Mouse (Mus musculus) embryonic facial prominence, embryonic 12.5 days (tissue): ENCODE data around the gene Kirrel3. TPM values are rescaled to one million over a fixed set of nuclear protein-coding genes. Genes with fewer than 3 reads are reported as not detected.
A peak's percentile ranks its signal among the peaks of the same experiment; 100 is the strongest.

Source experiments
- ATAC-seq: fragments of 200-750 bp; cut with Nextera tagmentation; 2 replicates; pipeline ENCODE4 v1.8.0; 2017; ENCODE audit not compliant: insufficient number of reproducible peaks, insufficient read depth, low FRiP score, low TSS enrichment
- H3K27ac ChIP-seq: fragments of 300-500 bp; sonication (generic); 2 replicates; pipeline ENCODE4 v1.5.1; 2016; ENCODE audit warnings: mild to moderate bottlenecking
- H3K27me3 ChIP-seq: fragments of 300-500 bp; sonication (generic); 2 replicates; pipeline ENCODE4 v1.6.1; 2016; ENCODE audit warnings: mild to moderate bottlenecking, moderate library complexity
- H3K36me3 ChIP-seq: fragments of 300-500 bp; sonication (generic); 2 replicates; pipeline ENCODE4 v1.6.1; 2016; ENCODE audit warnings: mild to moderate bottlenecking
- H3K4me1 ChIP-seq: fragments of 300-500 bp; sonication (generic); 2 replicates; pipeline ENCODE4 v1.6.1; 2016
- H3K4me2 ChIP-seq: fragments of 300-500 bp; sonication (generic); replicated peaks from 2 replicates; pipeline ENCODE4 v1.6.1; 2016; ENCODE audit warnings: mild to moderate bottlenecking, moderate library complexity
- H3K4me3 ChIP-seq: fragments of 300-500 bp; sonication (generic); 2 replicates; pipeline ENCODE4 v1.5.1; 2016; ENCODE audit warnings: mild to moderate bottlenecking
- H3K9ac ChIP-seq: fragments of 300-500 bp; sonication (generic); 2 replicates; pipeline ENCODE4 v1.6.1; 2016; ENCODE audit warnings: mild to moderate bottlenecking, moderate library complexity
- H3K9me3 ChIP-seq: fragments of 300-500 bp; sonication (generic); 2 replicates; pipeline ENCODE4 v1.6.1; 2016; ENCODE audit warnings: mild to moderate bottlenecking, moderate library complexity
- WGBS: fragments of 180-500 bp; shearing (Covaris S2); methylation state at CpG from one replicate; pipeline ENCODE4 v1.1.7; 2016; 5-methylcytosine and 5-hydroxymethylcytosine counted together
- polyA plus RNA-seq: library from polyadenylated mRNA; unstranded; fragments of >200 nt; fragmentation: Nextera tagmentation; extraction: Ambion mirVana; gene quantifications from 2 replicates; pipeline ENCODE4 v1.2.1, GENCODE M21; 2016

Kirrel3 gene
- polyA plus RNA-seq, 1 experiment from 2014 or later: 7.9 TPM

DNA sequence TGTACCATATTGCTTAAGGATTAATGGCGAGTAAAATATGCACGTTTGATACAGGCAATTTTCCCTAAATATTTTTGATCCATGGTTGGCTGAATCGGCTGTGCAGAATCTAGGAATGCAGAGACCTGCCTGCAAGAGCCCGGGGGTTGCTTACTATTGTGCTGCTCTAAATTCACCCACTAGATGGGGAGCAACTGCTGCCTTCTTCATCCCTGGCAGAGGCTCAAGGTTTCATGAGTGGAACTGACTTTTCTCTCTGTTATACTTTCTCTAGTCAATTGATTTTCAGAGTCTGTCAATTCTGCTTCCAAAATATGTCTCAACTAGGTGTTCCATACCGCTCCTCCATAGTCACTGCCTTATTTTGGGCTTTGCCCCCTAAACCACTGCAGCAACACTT, 545.1 kb downstream of the Kirrel3 start:
- Histone ChIP-seq H3K4me1 (peaks cover 13% of the 10 kb centered on the region), H3K36me3 (no peaks in the 10 kb centered on the region), H3K4me2 (no peak overlapping the region), H3K27me3 (no peaks in the 10 kb centered on the region), H3K27ac (no peak overlapping the region), H3K9me3 (no peaks in the 10 kb centered on the region), H3K9ac (no peak overlapping the region), H3K4me3 (no peak overlapping the region)
- WGBS: 75% methylated on average over 5 of the region's 5 CpGs
- no peak for ATAC-seq

DNA sequence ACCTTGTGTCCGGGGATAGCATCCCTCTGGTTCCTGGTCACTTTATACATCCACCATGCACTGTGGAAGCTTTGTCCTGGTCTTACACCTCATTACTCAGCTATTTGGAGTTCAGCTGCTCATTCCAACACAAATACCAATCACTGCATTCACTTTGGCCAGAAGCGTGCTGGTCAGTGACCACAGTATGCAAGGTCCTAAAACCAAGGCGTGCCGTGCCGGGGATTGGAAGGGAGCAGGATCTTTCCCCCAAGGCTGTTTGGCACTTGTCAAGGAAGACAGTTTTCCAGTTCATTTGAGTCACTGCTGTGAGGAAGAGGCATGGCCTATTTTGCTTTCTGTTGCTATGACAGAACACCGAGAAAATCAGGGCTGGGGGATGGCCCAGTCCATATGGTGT, 546.8 kb downstream of the Kirrel3 start:
- Histone ChIP-seq H3K4me1 (peaks cover 3% of the 10 kb centered on the region; the same call in 1 of the 2 replicates), H3K9me3 (no peaks in the 10 kb centered on the region), H3K27me3 (no peaks in the 10 kb centered on the region), H3K4me3 (no peak overlapping the region), H3K36me3 (no peaks in the 10 kb centered on the region), H3K27ac (no peak overlapping the region), H3K9ac (no peak overlapping the region), H3K4me2 (no peak overlapping the region)
- ATAC-seq: no peak
- WGBS: 64% methylated on average over 6 of the region's 6 CpGs

DNA sequence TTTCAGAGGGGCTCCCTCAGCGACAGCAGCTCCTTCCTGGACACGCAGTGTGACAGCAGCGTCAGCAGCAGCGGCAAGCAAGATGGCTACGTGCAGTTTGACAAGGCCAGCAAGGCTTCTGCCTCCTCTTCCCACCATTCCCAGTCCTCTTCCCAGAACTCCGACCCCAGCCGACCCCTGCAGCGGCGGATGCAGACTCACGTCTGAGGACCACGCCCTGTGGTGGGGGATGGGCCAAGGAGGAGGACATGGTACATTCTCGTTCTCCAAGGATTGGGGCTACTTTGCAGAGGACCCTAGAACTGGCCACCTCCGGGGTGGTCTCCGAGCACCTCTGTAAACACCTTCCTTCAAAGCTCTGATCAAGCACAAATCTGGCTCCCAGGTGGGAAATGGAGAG, 549.4 kb downstream of the Kirrel3 start:
- H3K9me3 ChIP-seq: no peaks in the 10 kb centered on the region
- no peak for ATAC-seq
- H3K4me3 ChIP-seq: no peak overlapping the region
- 49% methylated on average over 14 of the region's 14 CpGs for WGBS
- no peaks in the 10 kb centered on the region for H3K36me3 ChIP-seq
- peaks cover 3% of the 10 kb centered on the region; the same call in 1 of the 2 replicates for H3K4me1 ChIP-seq
- no peak overlapping the region for H3K4me2 ChIP-seq
- H3K27ac ChIP-seq: no peak overlapping the region
- H3K9ac ChIP-seq: no peak overlapping the region
- H3K27me3 ChIP-seq: no peaks in the 10 kb centered on the region

DNA sequence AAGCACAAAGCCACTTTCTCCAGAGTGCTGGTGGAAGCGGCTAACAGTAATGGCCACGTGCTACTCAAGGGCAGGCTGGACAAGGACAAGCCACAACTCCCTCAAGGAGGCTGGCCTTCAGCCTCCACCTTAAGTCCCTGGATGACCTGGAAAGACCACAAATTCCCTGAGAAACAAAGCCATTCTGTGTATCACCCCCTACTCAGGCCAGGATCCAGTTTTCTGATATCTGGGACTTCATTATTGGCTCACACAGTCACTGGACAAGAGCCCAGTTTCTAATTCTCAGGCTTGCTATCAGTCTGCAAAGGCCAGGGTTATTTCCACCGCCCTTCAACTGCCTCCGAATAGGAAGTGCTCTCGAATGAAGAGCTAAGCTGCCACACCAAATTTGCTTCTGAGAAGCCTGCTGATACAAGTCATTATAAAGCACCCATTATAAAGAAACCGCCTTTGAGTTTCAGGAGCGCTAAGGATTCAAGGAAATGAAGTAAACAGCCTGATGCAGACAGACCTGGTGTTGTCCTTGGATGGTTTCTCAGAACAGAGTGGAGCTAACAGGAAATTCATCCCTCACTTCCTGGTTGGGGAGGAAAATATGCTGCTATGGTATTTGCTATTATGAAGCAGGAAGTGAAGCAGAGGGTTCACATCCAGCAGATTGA, 553.4 kb downstream of the Kirrel3 start:
- Histone ChIP-seq H3K4me3 (no peak overlapping the region), H3K4me1 (0 out of 2 replicates have a peak, but pooled peaks cover 4% of the 10 kb centered on the region), H3K4me2 (no peak overlapping the region), H3K27me3 (no peaks in the 10 kb centered on the region), H3K27ac (no peak overlapping the region; the same call in 1 of the 2 replicates), H3K9ac (no peak overlapping the region), H3K9me3 (no peaks in the 10 kb centered on the region), H3K36me3 (no peaks in the 10 kb centered on the region)
- no peak for ATAC-seq
- WGBS: 64% methylated on average over 7 of the region's 7 CpGs

DNA sequence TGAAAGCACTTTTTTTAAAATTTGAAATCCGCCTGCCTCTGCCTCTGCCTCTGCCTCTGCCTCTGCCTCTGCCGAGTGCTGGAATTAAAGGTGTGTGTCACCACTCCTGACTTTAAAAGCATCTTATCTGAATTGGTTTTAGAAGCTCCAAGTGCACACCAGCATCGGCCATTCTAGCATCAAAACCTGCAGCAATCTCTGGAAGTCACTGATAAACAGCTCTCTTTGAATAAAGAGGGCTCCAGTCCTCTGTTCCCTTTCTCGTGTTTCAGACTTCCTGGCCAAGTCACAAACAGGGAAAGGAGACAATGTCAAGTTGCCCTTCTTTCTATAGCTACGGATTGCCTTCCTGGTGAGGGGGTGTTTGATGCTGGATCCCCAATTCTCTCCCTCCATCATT, 554.2 kb downstream of the Kirrel3 start:
- Histone ChIP-seq H3K4me2 (no peak overlapping the region), H3K27me3 (no peaks in the 10 kb centered on the region), H3K4me1 (peaks cover 12% of the 10 kb centered on the region), H3K27ac (no peak overlapping the region), H3K4me3 (no peak overlapping the region), H3K9me3 (no peaks in the 10 kb centered on the region), H3K9ac (no peak overlapping the region), H3K36me3 (no peaks in the 10 kb centered on the region)
- no peak for ATAC-seq
- 50% methylated on average over 5 of the region's 5 CpGs for WGBS

DNA sequence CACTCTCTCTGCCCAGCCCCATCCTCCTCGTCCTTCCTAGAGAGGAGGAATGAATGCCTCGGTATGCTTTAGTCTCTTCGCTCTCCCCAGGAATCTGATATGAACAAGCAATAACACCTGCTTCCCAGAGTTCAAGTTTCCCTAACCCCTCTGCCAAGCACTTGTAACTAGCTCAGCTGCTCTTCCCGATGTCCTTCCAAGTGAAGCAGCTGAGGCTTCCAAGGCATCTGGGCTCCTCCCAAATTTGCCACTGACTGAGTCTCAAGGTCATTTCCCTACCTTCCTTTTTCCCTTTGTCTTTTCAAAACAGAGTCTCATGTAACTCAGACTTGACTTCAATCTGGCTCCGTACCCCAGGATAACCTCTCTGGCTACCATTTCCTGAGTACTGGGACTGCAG, 555.8 kb downstream of the Kirrel3 start:
- Histone ChIP-seq H3K4me1 (peaks cover 27% of the 10 kb centered on the region), H3K9me3 (no peaks in the 10 kb centered on the region), H3K4me2 (no peak overlapping the region), H3K27me3 (no peaks in the 10 kb centered on the region), H3K36me3 (no peaks in the 10 kb centered on the region), H3K27ac (no peak overlapping the region), H3K9ac (no peak overlapping the region), H3K4me3 (no peak overlapping the region)
- whole genome bisulfite sequencing: 56% methylated on average over 5 of the region's 5 CpGs
- ATAC-seq: no peak

DNA sequence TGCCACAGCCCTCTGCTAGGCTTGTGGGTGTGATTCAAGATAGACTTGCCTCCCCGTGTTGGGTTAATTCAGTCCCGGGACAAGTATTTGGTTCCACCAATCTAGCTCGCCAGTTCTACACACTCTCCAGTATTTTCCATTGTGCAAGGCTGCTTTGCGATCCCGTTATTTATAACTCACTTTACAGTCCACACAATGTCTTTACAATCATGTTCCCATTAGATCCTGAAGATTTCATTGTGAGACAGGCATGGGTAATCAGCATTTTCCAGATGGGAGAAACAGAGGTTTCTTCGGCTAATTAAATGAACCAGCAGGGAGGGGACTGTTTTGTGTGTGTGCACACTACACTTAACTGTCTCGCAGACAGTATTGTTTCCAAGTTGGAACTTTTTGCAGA, 557.9 kb downstream of the Kirrel3 start:
- Histone ChIP-seq H3K4me3 (no peak overlapping the region), H3K27me3 (no peaks in the 10 kb centered on the region), H3K27ac (peak overlapping the region; percentile 79; the same call in 1 of the 2 replicates), H3K36me3 (peaks cover 13% of the 10 kb centered on the region), H3K9ac (no peak overlapping the region), H3K4me2 (no peak overlapping the region), H3K4me1 (peaks cover 27% of the 10 kb centered on the region), H3K9me3 (no peaks in the 10 kb centered on the region)
- WGBS: 58% methylated on average over 7 of the region's 7 CpGs
- no peak for ATAC-seq

DNA sequence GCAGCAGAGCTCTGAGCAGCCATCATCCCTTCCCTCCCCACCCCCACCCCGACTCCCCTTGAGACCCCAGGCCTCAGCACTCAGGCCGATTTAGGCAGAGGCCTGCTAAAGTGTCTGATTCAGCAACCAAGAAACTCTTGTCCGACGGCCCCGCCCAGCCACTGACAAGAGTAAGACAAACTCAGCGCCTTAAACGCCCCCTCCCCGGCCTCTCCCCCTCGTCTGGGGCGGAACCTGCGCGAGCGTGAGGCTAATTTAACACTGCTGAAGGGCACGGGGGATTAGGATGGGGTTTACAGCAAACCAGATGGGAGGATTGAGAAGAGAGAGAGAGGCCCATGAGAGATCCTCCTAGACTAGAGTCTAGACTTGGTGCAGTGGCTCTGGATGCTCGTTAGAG, 558.8 kb downstream of the Kirrel3 start:
- H3K27me3 ChIP-seq: no peaks in the 10 kb centered on the region
- peak; percentile 67 for ATAC-seq
- peak overlapping the region; percentile 27 for H3K4me2 ChIP-seq
- H3K27ac ChIP-seq: peak overlapping the region; percentile 79
- peaks cover 27% of the 10 kb centered on the region for H3K4me1 ChIP-seq
- WGBS: 3% methylated on average over 15 of the region's 15 CpGs
- H3K9ac ChIP-seq: no peak overlapping the region
- H3K36me3 ChIP-seq: peaks cover 13% of the 10 kb centered on the region
- no peak overlapping the region for H3K4me3 ChIP-seq
- no peaks in the 10 kb centered on the region for H3K9me3 ChIP-seq

DNA sequence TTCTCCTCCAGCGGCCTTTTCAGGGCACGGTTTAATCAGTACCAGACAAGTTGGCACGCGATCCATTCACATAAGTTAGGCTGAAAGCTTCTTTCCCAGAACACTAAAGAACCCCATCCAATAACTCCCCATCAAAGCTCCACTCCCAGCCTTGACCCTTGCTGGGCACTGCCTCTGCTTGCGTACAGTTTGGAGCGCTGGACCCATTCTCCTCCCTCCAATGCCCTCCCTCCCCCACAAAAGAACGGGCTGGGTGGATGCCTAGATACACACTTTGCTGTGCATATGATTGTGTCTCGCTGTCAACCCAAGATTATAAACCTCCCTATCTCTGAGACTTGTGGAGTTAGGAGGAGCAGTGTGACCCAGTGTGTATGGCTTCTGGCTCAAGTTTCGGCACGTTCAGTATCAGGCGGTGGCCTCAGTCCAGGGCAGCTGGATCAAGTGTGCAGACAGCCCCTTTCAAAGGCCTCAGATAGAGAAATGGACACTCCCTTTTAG, 559.4 kb downstream of the Kirrel3 start:
- ATAC-seq: 0 out of 2 replicates have a peak, but pooled peaks have one; percentile 31
- Histone ChIP-seq H3K4me2 (no peak overlapping the region; the same call in 1 of the 2 replicates), H3K9me3 (no peaks in the 10 kb centered on the region), H3K4me3 (no peak overlapping the region), H3K27ac (peak overlapping the region; percentile 79), H3K9ac (no peak overlapping the region), H3K27me3 (no peaks in the 10 kb centered on the region), H3K4me1 (peaks cover 27% of the 10 kb centered on the region), H3K36me3 (peaks cover 13% of the 10 kb centered on the region)
- 43% methylated on average over 11 of the region's 11 CpGs for WGBS

DNA sequence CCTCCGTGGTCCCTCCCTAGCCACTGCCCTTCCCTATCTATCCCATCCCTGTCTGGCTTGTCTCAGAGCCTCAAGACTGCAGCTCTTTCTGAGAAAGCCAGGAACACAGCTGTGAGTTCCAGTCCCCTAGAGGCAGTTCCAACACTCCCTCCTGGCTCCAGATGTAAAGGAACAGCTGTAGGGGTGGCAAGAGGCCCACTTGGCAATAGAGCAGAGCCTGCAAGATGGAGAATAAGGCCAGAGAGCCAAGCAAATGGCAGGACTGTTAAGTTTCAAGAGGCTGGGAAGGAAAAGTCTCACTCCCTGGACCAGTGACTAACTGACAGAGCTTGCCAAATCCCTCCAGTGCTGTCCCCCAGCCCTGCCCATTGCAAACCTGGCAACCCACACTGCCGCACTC, 560.1 kb downstream of the Kirrel3 start:
- Histone ChIP-seq H3K9ac (no peak overlapping the region), H3K4me1 (peaks cover 27% of the 10 kb centered on the region), H3K27me3 (no peaks in the 10 kb centered on the region), H3K27ac (peak overlapping the region; percentile 79), H3K36me3 (peaks cover 19% of the 10 kb centered on the region), H3K4me3 (no peak overlapping the region), H3K4me2 (no peak overlapping the region), H3K9me3 (no peaks in the 10 kb centered on the region)
- ATAC-seq: no peak
- WGBS: 80% methylated on average over 2 of the region's 2 CpGs

DNA sequence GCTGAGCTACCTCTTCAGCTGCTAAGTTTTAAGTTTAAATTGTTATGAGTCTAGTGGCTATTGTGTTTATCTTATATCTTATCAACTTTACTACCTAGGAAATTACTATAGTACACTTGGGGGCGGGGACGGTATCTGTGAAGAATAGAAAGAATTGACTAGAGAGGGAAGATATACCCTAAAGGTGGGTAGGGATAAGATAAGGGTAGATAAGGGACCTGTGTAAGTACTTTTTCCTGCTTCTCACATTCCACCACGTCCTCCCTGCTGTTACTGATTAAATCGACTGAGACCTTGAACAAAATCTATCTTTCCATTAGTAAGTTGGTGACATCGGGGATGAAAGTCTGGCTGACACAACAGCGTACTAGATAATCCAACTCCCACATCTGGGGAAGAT, 562.8 kb downstream of the Kirrel3 start:
- ATAC-seq: no peak
- Histone ChIP-seq H3K36me3 (peaks cover 40% of the 10 kb centered on the region), H3K4me3 (no peak overlapping the region), H3K9ac (no peak overlapping the region), H3K9me3 (no peaks in the 10 kb centered on the region), H3K4me2 (no peak overlapping the region), H3K4me1 (peaks cover 27% of the 10 kb centered on the region), H3K27me3 (no peaks in the 10 kb centered on the region), H3K27ac (no peak overlapping the region)
- 84% methylated on average over 6 of the region's 6 CpGs for WGBS

DNA sequence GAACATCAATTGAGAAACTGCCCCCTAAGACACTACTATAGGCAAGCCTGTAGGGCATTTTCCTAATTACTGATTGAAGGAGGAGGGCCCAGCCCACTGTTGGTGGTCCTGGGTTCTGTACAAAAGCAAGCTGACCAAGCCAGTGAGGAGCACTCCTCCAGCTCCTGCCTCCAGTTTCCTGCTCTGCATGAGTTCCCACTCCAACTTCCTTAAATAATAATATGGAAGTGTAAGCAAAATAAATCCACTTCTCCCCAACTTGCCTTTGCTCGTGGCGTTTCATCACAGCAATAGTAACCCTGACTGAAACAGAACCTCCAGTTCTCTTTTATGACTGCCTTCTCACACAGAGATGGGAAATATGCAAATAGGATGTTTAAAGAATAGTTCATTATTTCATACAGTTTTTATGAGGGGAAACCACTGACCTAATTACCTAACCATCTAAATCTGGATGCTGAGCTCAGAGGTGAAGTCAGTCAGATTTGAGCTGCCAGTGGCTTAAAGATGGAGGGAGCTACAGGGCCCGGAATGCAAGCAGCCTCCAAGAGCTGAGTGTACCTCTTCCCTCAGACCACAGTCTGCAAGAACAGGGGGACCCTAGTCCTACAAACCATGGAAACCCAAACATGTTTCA, 564.3 kb downstream of the Kirrel3 start:
- WGBS: 79% methylated on average over 3 of the region's 3 CpGs
- H3K9me3 ChIP-seq: no peaks in the 10 kb centered on the region
- no peak overlapping the region for H3K9ac ChIP-seq
- H3K4me1 ChIP-seq: peaks cover 14% of the 10 kb centered on the region
- no peak overlapping the region for H3K27ac ChIP-seq
- no peaks in the 10 kb centered on the region for H3K27me3 ChIP-seq
- H3K4me3 ChIP-seq: no peak overlapping the region
- peaks cover 45% of the 10 kb centered on the region for H3K36me3 ChIP-seq
- H3K4me2 ChIP-seq: no peak overlapping the region
- ATAC-seq: no peak
